Mouse (Mus musculus): ENCODE results near the gene Chl1. TPM values are rescaled to one million over a fixed set of nuclear protein-coding genes. Genes with fewer than 3 reads are reported as not detected.

Gene Chl1
- polyA plus RNA-seq, 2 experiments = 2.0 to 4.9 TPM

DNA sequence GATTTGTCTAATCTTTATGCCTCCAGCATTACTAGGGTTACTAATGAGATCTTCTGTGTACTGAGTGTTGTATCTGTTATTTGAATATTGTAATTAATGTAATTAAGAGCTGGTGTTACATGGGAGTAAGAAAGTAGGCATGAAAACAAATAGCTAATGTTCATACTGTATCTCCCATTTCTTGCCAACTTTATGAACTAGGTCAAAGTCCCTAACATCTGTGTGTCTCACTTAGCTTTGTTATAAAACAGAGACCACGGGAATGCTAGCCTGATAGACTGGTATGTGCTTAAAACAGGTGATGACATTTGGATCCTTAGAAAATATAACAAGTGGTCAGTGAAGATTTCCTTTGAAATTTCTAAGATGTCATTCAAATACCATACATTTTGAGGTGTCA, 75.7 kb downstream of the Chl1 start:
- no peaks in the 10 kb centered on the region for H3K27me3 ChIP-seq (ENCODE audit: control insufficient read depth, insufficient read depth, low read length)
- no peak overlapping the region for H3K27ac ChIP-seq (replicated peaks; ENCODE audit: low read depth, low read length)
- no peaks in the 10 kb centered on the region for H3K4me1 ChIP-seq (ENCODE audit: control insufficient read depth, insufficient read depth, low read length)
- WGBS = 26% methylated on average over 1 of the region's 1 CpGs
- H3K4me3 ChIP-seq (replicated peaks; ENCODE audit: low read length) = no peak overlapping the region
- ATAC-seq (ENCODE audit: low FRiP score, low read depth) (no peak), DNase-seq (ENCODE audit: low spot score) (no peak)
- TF ChIP-seq POLR2A (IDR thresholded peaks at IDR 0.05; ENCODE audit: borderline replicate concordance, extremely low read depth, insufficient read depth, insufficient read length) = no peak
- no peak overlapping the region for H3K9ac ChIP-seq (ENCODE audit: low read depth, low read length, severe bottlenecking)
- peaks cover 3% of the 10 kb centered on the region; the same call in 1 of the 2 replicates for H3K9me3 ChIP-seq (ENCODE audit: control insufficient read depth, low read length)
- no peaks in the 10 kb centered on the region for H3K36me3 ChIP-seq (ENCODE audit: control insufficient read depth, insufficient read depth, low read length)
- no peak overlapping the region for H3K4me2 ChIP-seq (replicated peaks; ENCODE audit: low read depth, low read length, severe bottlenecking)

DNA sequence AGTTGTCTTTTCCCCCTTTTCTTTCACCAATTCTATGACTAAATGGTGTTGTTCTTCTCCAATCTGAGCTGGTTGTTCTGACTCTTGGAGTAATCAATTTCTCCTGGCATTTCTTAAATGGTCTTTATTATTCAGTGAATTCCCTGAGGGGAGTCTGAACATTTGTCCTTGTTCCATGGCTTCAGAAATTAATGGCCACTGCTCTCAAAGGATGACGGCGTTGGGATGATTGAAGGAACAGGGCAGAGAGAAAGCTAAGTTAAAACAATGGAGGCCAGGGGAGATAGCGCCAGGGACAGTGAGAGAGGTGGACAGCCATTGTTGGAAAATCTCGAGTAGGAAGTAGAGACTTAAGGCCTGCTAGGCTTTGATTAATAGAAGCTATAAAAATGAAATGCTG, 91.7 kb downstream of the Chl1 start:
- Histone ChIP-seq H3K27me3 (ENCODE audit: control insufficient read depth, insufficient read depth, low read length) (no peaks in the 10 kb centered on the region), H3K9ac (ENCODE audit: low read depth, low read length, severe bottlenecking) (no peak overlapping the region), H3K36me3 (ENCODE audit: control insufficient read depth, insufficient read depth, low read length) (no peaks in the 10 kb centered on the region), H3K4me3 (replicated peaks; ENCODE audit: low read length) (no peak overlapping the region), H3K4me2 (replicated peaks; ENCODE audit: low read depth, low read length, severe bottlenecking) (no peak overlapping the region), H3K27ac (replicated peaks; ENCODE audit: low read depth, low read length) (no peak overlapping the region), H3K9me3 (ENCODE audit: control insufficient read depth, low read length) (no peaks in the 10 kb centered on the region), H3K4me1 (ENCODE audit: control insufficient read depth, insufficient read depth, low read length) (no peaks in the 10 kb centered on the region)
- WGBS = 59% methylated on average over 4 of the region's 4 CpGs
- no peak for DNase-seq (ENCODE audit: low spot score)
- no peak for ATAC-seq (ENCODE audit: low FRiP score, low read depth)
- TF ChIP-seq POLR2A (IDR thresholded peaks at IDR 0.05; ENCODE audit: borderline replicate concordance, extremely low read depth, insufficient read depth, insufficient read length) = no peak

DNA sequence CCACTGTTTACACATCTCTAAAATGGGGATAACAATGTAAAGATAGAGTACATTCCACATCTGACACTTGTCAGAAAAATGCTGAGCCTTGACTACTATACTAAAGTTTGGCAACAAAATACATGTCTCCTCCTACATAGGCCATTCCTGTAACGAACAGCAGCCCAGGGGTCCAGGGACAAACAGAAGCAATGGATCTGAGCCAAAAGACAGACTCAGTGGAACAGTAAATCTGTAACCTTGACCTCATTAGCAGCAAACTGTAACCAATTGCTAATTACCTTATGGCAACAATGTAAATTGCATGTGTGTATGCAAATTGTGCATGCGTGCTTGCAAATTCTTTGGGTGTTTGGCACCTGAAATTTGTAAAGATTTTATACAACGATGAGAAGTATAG, 100.3 kb downstream of the Chl1 start:
- DNase-seq (ENCODE audit: low spot score) (no peak), ATAC-seq (ENCODE audit: low FRiP score, low read depth) (no peak)
- H3K4me2 ChIP-seq (replicated peaks; ENCODE audit: low read depth, low read length, severe bottlenecking) = no peak overlapping the region
- H3K27ac ChIP-seq (replicated peaks; ENCODE audit: low read depth, low read length) = no peak overlapping the region
- no peaks in the 10 kb centered on the region for H3K9me3 ChIP-seq (ENCODE audit: control insufficient read depth, low read length)
- no peaks in the 10 kb centered on the region for H3K36me3 ChIP-seq (ENCODE audit: control insufficient read depth, insufficient read depth, low read length)
- no peak for TF ChIP-seq POLR2A (IDR thresholded peaks at IDR 0.05; ENCODE audit: borderline replicate concordance, extremely low read depth, insufficient read depth, insufficient read length)
- no peaks in the 10 kb centered on the region for H3K27me3 ChIP-seq (ENCODE audit: control insufficient read depth, insufficient read depth, low read length)
- peaks cover 8% of the 10 kb centered on the region for H3K4me1 ChIP-seq (ENCODE audit: control insufficient read depth, insufficient read depth, low read length)
- H3K9ac ChIP-seq (ENCODE audit: low read depth, low read length, severe bottlenecking) = no peak overlapping the region
- WGBS = 79% methylated on average over 3 of the region's 3 CpGs
- no peak overlapping the region for H3K4me3 ChIP-seq (replicated peaks; ENCODE audit: low read length)

DNA sequence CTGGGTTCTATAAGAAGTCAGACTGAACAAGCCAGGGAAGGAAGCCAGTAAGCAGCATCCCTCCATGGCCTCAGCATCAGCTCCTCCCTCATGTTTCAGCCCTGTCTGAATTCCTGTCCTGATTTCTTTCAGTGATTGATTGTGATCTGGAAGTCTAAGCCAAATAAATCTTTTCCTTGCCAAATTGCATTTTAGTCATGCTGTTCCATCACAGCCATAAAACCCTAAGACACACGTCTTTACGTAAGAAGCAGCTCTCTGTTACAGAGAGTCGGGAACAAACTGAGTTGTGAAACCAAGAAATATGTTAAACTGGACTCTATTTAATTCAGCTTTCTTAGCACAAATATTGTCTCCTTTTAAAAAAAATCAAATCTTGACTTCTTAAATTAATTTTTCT, 102.2 kb downstream of the Chl1 start:
- ATAC-seq (ENCODE audit: low FRiP score, low read depth) (no peak), DNase-seq (ENCODE audit: low spot score) (no peak)
- H3K4me3 ChIP-seq (replicated peaks; ENCODE audit: low read length) = no peak overlapping the region
- H3K36me3 ChIP-seq (ENCODE audit: control insufficient read depth, insufficient read depth, low read length) = no peaks in the 10 kb centered on the region
- peaks cover 8% of the 10 kb centered on the region for H3K4me1 ChIP-seq (ENCODE audit: control insufficient read depth, insufficient read depth, low read length)
- H3K9ac ChIP-seq (ENCODE audit: low read depth, low read length, severe bottlenecking) = no peak overlapping the region
- 52% methylated on average over 3 of the region's 3 CpGs for WGBS
- no peak overlapping the region for H3K4me2 ChIP-seq (replicated peaks; ENCODE audit: low read depth, low read length, severe bottlenecking)
- no peaks in the 10 kb centered on the region for H3K9me3 ChIP-seq (ENCODE audit: control insufficient read depth, low read length)
- TF ChIP-seq POLR2A (IDR thresholded peaks at IDR 0.05; ENCODE audit: borderline replicate concordance, extremely low read depth, insufficient read depth, insufficient read length) = no peak
- no peaks in the 10 kb centered on the region for H3K27me3 ChIP-seq (ENCODE audit: control insufficient read depth, insufficient read depth, low read length)
- no peak overlapping the region for H3K27ac ChIP-seq (replicated peaks; ENCODE audit: low read depth, low read length)

DNA sequence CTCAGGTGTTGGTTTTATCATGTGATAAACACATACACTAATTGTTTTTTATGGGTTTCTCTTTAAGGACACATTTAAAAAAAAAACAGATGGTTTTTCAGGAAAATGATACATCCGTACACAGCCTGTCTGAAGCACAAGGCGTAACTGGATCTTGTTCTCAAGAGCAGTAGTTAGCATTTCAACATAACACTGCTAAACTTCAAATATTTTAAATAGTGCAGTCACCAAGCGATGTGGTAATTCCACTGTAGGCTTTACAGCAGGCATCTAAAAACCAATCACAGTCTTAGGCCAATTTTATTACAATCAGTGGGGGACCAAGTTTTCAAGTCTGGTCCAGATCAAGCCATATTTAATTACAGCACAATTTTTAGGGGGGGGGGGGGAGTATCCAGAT, 103.3 kb downstream of the Chl1 start:
- 27% methylated on average over 3 of the region's 3 CpGs for WGBS
- Histone ChIP-seq H3K4me1 (ENCODE audit: control insufficient read depth, insufficient read depth, low read length) (peaks cover 8% of the 10 kb centered on the region), H3K9me3 (ENCODE audit: control insufficient read depth, low read length) (no peaks in the 10 kb centered on the region), H3K4me2 (replicated peaks; ENCODE audit: low read depth, low read length, severe bottlenecking) (no peak overlapping the region), H3K4me3 (replicated peaks; ENCODE audit: low read length) (no peak overlapping the region), H3K27me3 (ENCODE audit: control insufficient read depth, insufficient read depth, low read length) (no peaks in the 10 kb centered on the region), H3K27ac (replicated peaks; ENCODE audit: low read depth, low read length) (no peak overlapping the region), H3K9ac (ENCODE audit: low read depth, low read length, severe bottlenecking) (no peak overlapping the region), H3K36me3 (ENCODE audit: control insufficient read depth, insufficient read depth, low read length) (no peaks in the 10 kb centered on the region)
- DNase-seq (ENCODE audit: low spot score) = no peak
- TF ChIP-seq POLR2A (IDR thresholded peaks at IDR 0.05; ENCODE audit: borderline replicate concordance, extremely low read depth, insufficient read depth, insufficient read length) = no peak
- ATAC-seq (ENCODE audit: low FRiP score, low read depth) = no peak

Data from limb, embryonic 14.5 days (tissue).